In genomic region chr3:98427600-98428448, GRCm38 (mm10) we compare ENCODE assay signal across 7 mouse cellular contexts. TPM values are rescaled to one million over a fixed set of nuclear protein-coding genes. Genes with fewer than 3 reads are reported as not detected.
DNase-seq lines count a peak whose midpoint lies in the region; ATAC-seq and TF ChIP-seq lines count a peak whose summit lies in the region.

No protein-coding gene starts in this region.

- under 1% methylated on average over 94 of the region's 110 CpGs for WGBS in intestine, postnatal 0 days
- WGBS in limb, embryonic 11.5 days: under 1% methylated on average over 87 of the region's 110 CpGs
- under 1% methylated on average over 109 of the region's 110 CpGs for WGBS in midbrain, embryonic 13.5 days

- H3K9me3 ChIP-seq in intestine, postnatal 0 days (ENCODE audit: control insufficient read depth): no peaks in the 10 kb centered on the region
- H3K9me3 ChIP-seq in limb, embryonic 11.5 days (ENCODE audit: control insufficient read depth, low read length): no peaks in the 10 kb centered on the region
- H3K9me3 ChIP-seq in midbrain, embryonic 13.5 days: no peaks in the 10 kb centered on the region

- intact Hi-C loops in gastrocnemius, postnatal 36 days (cut with DNase I): loop anchor here (5.0 to 10.0 kb wide), 2 partner anchors 46 to 63 kb away; partner anchors contain the start of gene Zfp697

- peak overlapping the region; percentile 100 for H3K4me2 ChIP-seq in intestine, postnatal 0 days (replicated peaks; ENCODE audit: low read depth)
- H3K4me2 ChIP-seq in limb, embryonic 11.5 days (ENCODE audit: low read depth, severe bottlenecking): peak overlapping the region; percentile 99
- peak overlapping the region; percentile 89 for H3K4me2 ChIP-seq in midbrain, embryonic 13.5 days (replicated peaks)

- H3K9ac ChIP-seq in intestine, postnatal 0 days (ENCODE audit: low read depth, low read length): peak overlapping the region; percentile 52
- peak overlapping the region; percentile 62; the same call in 1 of the 2 replicates for H3K9ac ChIP-seq in limb, embryonic 11.5 days (ENCODE audit: low read length)
- H3K9ac ChIP-seq in midbrain, embryonic 13.5 days (replicated peaks): peak overlapping the region; percentile 63

- no peak for TF ChIP-seq CTCF in intestine, postnatal 0 days (IDR thresholded peaks at IDR 0.05; ENCODE audit: low read depth)

- H3K4me1 ChIP-seq in intestine, postnatal 0 days (replicated peaks; ENCODE audit: control insufficient read depth, insufficient read depth, low read length): peaks cover 8% of the 10 kb centered on the region; the same call in 1 of the 2 replicates
- peaks cover 7% of the 10 kb centered on the region; the same call in 1 of the 2 replicates for H3K4me1 ChIP-seq in limb, embryonic 11.5 days (ENCODE audit: control insufficient read depth, insufficient read depth, low read length)
- H3K4me1 ChIP-seq in midbrain, embryonic 13.5 days (replicated peaks): peaks cover 30% of the 10 kb centered on the region

- ATAC-seq in intestine, postnatal 0 days: peak; percentile 93
- peak; percentile 89 for ATAC-seq in limb, embryonic 11.5 days (ENCODE audit: insufficient number of reproducible peaks, low FRiP score, low TSS enrichment, low read depth)
- ATAC-seq in midbrain, embryonic 13.5 days: peak; percentile 94

- H3K27ac ChIP-seq in intestine, postnatal 0 days (ENCODE audit: low read depth, low read length): peak overlapping the region; percentile 28; the same call in 1 of the 2 replicates
- no peak overlapping the region for H3K27ac ChIP-seq in limb, embryonic 11.5 days (replicated peaks; ENCODE audit: low read depth, low read length)
- no peak overlapping the region for H3K27ac ChIP-seq in midbrain, embryonic 13.5 days

- DNase-seq in adrenal gland, postnatal 14 days: peak; percentile 89
- peak; percentile 85 for DNase-seq in embryo, embryonic 11 days
- peak; percentile 61 to 64 for DNase-seq in gastrocnemius, postnatal 36 days
- peak; percentile 83 for DNase-seq in limb, embryonic 11.5 days (ENCODE audit: low spot score)
- DNase-seq in spleen, postnatal 14 days (ENCODE audit: low spot score in 2 of 2): peak; percentile 24 to 50

- no peaks in the 10 kb centered on the region for H3K27me3 ChIP-seq in intestine, postnatal 0 days (replicated peaks; ENCODE audit: control insufficient read depth, insufficient read depth, low read length)
- H3K27me3 ChIP-seq in limb, embryonic 11.5 days (ENCODE audit: control insufficient read depth, insufficient read depth, low read length): peaks cover 23% of the 10 kb centered on the region
- H3K27me3 ChIP-seq in midbrain, embryonic 13.5 days: peaks cover 39% of the 10 kb centered on the region

- peak overlapping the region; percentile 61 for H3K4me3 ChIP-seq in intestine, postnatal 0 days (ENCODE audit: low read depth, low read length)
- peak overlapping the region; percentile 51 for H3K4me3 ChIP-seq in limb, embryonic 11.5 days (ENCODE audit: low read depth, low read length)
- H3K4me3 ChIP-seq in midbrain, embryonic 13.5 days (replicated peaks): peak overlapping the region; percentile 47

- no peaks in the 10 kb centered on the region for H3K36me3 ChIP-seq in intestine, postnatal 0 days (ENCODE audit: control insufficient read depth, insufficient read depth)
- H3K36me3 ChIP-seq in limb, embryonic 11.5 days (ENCODE audit: control insufficient read depth, insufficient read depth, low read length): no peaks in the 10 kb centered on the region
- H3K36me3 ChIP-seq in midbrain, embryonic 13.5 days: peaks cover 5% of the 10 kb centered on the region

RNA-seq across cellular contexts. Expression of gene Gm4450, which starts 29.1 kb away (rescaled TPM):
- total RNA-seq in adrenal gland, postnatal 14 days (2021): 0.96 TPM in 1 of 2 replicates, not detected in the other
- not detected for total RNA-seq in gastrocnemius, postnatal 36 days (2021)
- not detected in 2 replicates for polyA plus RNA-seq in intestine, postnatal 0 days (2015; fragmentation: Nextera tagmentation; extraction: Ambion mirVana)
- not detected in 2 replicates for polyA plus RNA-seq in limb, embryonic 11.5 days (2014; fragmentation: Nextera tagmentation; extraction: Ambion mirVana)
- 0.26 TPM in 1 of 2 replicates, not detected in the other for polyA plus RNA-seq in midbrain, embryonic 13.5 days (2015; fragmentation: Nextera tagmentation; extraction: Ambion mirVana)

RNA-seq across cellular contexts. Expression of gene Zfp697, which starts 45.6 kb away (rescaled TPM):
- total RNA-seq in adrenal gland, postnatal 14 days (2021): 3.4 and 4.3 TPM in 2 replicates
- total RNA-seq in gastrocnemius, postnatal 36 days (2021): under 1 TPM; 0.37 to 0.46 TPM
- 6.2 and 6.6 TPM in 2 replicates for polyA plus RNA-seq in intestine, postnatal 0 days (2015; fragmentation: Nextera tagmentation; extraction: Ambion mirVana)
- polyA plus RNA-seq in limb, embryonic 11.5 days (2014; fragmentation: Nextera tagmentation; extraction: Ambion mirVana): 10.4 and 11.0 TPM in 2 replicates
- polyA plus RNA-seq in midbrain, embryonic 13.5 days (2015; fragmentation: Nextera tagmentation; extraction: Ambion mirVana): 15.4 and 15.7 TPM in 2 replicates

Comparison
In these comparisons a context has a peak if more than half of its experiments do, and no peak if none do; other contexts are left out.
1. DNase-seq: peak in every context shown above with its lines; median percentile 89 in adrenal gland, postnatal 14 days; 85 in embryo, embryonic 11 days; 83 in limb, embryonic 11.5 days; 62 in gastrocnemius, postnatal 36 days; 37 in spleen, postnatal 14 days.